Mouse (Mus musculus) lung, postnatal 36 days (tissue): ENCODE measurements around the gene Nanp.

Source experiments
- DNase-seq: peaks from one replicate; pipeline ENCODE4 v3.0.0; 2022; ENCODE audit warnings: mixed read lengths

Nanp gene

DNA sequence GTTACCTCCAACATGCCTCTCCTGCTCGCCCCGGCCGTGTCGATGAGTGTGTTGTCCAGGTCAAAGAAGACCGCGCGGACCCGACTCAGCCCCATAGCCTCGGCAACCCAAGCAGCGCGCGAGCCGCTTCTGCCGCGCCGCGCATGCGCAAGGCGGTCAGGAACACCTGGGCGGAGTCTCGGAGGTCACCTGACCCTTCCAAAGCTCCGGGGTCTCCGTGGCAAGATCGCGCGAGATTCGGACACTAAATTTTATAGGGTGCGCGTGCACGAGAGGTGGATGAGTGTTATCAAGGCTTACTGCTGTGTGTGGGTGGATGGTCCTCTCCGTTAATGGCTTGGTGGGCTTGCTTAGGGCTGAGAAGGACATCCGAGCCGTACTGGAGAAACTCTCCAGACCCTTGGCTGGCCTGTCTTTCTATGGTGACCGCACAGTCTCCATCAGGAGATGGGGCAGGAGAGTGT is at the start of gene Nanp, which contains the start of gene Ninl:
TSS of gene Nanp (minus strand) at position 167 of the 464 bp plus-strand sequence.
TSS of gene Ninl (minus strand) at position 151 of the 464 bp plus-strand sequence.
- DNase-seq = peak; percentile 96

DNA sequence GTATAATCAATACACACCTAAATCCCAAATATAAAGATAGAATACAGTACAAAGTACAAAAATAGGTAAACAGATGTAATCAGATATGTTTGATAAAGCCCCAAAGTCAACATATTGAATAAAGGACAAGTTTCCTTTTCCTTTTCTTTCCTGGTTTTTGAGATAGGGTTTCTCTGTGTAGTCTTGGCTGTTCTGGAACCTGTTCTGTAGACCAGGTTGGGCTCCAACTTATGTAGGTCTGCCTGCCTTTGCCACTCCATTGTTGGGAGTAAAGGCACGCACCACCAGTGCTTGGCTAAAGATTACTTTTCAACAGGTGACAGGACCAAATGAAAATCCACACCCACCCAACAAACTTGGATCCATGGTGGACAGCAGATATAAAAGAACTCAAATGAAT is 17.4 kb upstream of the Nanp start:
- no peak for DNase-seq

- no peak for DNase-seq
Measured at GRCm38 (mm10) chr2:151040411-151040810, 1.2 kb upstream of the Nanp start.

GRCm38 (mm10) chr2:151039726-151040125 is 528 bp upstream of the Nanp start:
- DNase-seq = peak; percentile 5

DNA sequence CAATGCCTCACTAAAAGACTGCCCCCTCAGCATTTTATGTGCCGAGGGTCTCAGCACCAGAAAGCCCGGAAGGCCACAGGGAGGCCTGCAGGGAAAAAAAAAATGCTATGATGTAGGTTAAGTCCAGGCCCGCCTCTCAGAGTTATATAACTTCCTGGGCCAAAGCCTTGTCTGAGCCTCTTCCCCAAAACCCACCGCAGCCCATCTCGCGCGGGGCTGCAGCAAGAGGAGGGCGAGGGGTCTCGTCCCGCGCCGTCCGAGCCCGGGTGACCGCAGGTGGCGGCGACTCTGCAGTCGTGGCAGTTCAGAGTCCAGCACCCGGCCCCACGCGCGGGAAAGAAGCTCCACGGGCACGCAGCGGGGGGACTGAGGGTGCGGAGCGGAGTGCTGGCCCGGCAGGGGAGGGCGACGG is 381 bp downstream of the Nanp start:
- DNase-seq = peak; percentile 44

DNA sequence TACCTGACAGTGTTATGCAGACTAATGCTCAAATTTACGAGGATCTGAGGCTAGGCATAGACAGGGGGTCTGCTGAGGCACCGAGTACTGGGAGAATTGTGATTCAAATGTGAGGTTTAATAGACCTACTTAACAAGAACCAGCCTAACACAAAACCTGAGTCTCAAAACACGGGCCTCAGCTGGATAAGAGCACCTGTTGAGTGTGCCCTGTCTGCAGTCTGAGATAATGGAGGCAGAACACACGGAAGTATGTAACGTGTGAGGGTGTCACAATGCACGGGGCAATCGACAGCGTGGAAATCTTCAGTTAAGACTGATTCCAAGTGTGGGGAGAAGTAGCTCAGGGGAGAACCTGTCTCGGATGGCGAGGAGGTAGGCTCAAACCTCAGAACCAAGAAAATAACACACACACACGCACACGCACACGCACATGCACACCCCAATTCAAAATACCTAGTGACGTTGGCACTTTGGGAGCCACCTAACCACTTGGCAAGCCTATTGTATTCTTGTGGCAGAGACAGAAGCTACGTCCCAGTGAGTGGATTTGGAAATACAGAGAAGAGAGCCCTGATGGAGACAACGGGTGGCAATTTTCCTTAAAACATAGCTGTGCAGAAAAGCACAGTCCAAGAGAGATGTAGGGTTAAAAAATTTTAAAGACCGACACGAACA is 1.2 kb downstream of the Nanp start:
- peak; percentile 11 for DNase-seq

DNA sequence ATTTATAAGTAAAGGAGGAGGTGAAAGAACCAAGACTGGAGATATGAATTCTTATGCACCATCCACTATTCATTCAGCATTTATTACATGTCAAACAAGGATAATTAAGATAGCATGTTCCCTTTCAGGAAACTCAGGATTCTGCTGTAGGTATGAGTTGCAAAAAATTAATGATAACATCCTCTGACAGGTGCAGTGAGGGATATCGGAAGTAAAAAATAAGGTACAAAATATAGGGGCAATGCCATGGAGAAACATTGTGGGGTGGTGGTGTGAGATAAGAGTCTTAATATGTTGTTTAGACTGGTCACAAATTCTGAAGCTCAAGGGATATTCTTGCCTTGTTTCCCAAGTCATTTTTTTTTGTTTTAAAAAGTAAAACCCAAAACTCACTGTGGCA is 1.9 kb downstream of the Nanp start:
- DNase-seq = no peak

GRCm38 (mm10) chr2:151036721-151037120 is 2.5 kb downstream of the Nanp start:
- no peak for DNase-seq

DNA sequence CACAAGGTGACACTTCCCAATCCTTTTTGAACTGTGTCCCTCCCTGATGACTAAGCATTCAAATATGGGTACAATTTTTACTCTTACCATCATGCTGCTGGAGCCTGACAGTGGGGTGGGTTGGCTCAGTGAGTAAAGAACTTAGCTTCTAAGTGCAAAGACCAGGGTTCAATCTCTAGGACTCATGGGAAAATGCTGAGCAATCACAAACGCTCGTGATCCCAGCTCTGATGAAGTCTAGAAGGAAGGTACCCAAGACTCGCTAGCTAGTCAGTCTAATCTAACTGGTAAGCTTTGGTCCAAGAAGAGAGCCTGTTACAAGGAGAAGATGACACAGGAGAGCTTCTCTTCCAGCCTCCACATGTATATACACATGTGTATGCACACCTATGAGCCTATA is 4.8 kb downstream of the Nanp start:
- no peak for DNase-seq

- DNase-seq = no peak
Measured at GRCm38 (mm10) chr2:151021158-151021557, 18.0 kb downstream of the Nanp start.

- no peak for DNase-seq
Measured at GRCm38 (mm10) chr2:151015316-151015715, 23.9 kb downstream of the Nanp start.

DNA sequence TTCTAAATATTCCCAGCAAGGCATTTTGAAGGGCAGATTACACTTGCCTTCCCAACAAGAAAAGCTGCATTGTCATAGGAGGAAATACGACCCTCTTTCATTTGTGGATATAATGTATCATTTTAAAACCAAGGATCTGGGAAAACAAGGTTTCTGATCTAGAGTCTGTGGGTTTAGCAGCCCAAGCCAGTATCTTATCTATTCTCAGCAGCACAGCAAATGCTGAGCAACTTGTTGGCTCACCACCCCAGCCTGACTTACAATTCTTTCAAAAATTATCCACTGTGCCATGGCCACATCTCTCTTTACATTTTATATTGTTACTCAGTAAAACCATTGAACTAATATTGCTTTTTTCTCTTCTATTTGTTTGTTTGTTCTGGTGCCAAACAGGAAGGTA is 27.9 kb downstream of the Nanp start:
- no peak for DNase-seq

GRCm38 (mm10) chr2:151009515-151010085 is 29.6 kb downstream of the Nanp start:
- DNase-seq = no peak

DNA sequence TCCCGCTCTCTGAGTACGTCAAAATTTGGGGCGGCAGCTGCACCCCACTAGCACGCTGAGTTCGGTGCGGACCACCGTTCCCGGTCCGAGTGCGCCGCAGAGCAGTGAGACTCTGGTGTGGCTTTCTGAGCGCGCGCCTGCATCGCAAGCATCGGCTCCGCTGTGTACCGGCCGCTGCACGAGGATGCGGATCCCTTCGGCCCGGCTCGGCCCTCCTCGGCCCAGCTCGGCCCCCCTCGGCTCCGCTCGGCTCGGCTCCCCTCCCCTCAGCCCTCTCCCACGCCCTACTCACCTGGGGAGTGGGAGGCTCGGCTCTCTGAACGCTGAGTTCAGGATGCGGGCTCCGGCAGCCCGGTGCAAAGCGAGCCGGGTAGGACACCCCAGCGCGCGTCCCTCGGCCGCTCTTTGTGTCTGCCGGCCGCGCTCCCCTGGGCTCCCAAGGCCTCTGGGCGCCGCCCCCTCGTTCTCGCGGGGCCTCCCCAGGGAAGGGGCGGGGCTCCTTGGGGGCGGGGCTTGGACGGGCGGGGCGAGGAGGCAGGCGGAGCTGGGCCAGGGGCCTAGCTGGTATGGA is 30.2 kb downstream of the Nanp start:
- DNase-seq = peak; percentile 46

GRCm38 (mm10) chr2:151008517-151008932 is 30.7 kb downstream of the Nanp start:
- DNase-seq = no peak

DNA sequence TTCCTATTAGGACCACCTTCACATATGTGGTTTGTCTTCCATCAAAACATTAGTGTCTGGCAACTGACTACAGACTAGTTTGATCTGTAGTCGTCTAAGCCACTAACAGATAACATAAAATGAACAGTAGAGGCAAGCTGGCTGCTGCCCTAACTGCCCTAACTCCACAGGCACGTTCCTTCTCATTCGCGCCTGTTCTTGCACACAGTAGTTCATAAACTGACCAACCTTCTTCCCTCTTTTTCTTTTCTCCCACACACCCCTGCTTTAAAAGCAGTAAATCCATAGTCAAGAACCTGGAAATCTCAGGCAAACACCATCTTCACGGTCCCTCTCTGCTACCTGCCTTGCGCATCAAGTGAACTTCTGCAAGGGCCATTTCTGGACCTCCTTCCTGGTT is 31.2 kb downstream of the Nanp start:
- no peak for DNase-seq

- peak; percentile 10 for DNase-seq
Measured at GRCm38 (mm10) chr2:151006281-151006945, 32.8 kb downstream of the Nanp start.

- no peak for DNase-seq
Measured at GRCm38 (mm10) chr2:151004390-151004789, 34.8 kb downstream of the Nanp start.

DNA sequence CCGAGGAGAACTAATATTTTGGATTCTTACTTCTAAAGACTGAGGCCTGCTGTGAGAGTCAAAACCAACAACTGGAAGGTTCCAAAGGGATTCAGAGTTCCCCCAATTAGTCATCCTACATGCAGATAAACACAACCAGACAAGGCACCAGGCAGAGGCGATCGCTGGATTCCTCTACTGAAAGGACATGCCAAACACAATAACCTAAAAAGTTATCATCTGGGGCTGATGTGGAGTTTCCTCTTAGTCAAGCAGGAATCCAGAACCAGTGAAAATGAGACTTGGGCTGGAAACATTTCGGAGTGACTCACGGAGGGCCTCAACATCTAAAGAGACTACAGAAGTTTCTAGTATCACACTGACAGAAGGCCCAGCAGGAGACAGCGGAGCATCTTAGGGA is 35.4 kb downstream of the Nanp start:
- DNase-seq = no peak

- DNase-seq = no peak
Measured at GRCm38 (mm10) chr2:151001619-151002175, 37.5 kb downstream of the Nanp start.

DNA sequence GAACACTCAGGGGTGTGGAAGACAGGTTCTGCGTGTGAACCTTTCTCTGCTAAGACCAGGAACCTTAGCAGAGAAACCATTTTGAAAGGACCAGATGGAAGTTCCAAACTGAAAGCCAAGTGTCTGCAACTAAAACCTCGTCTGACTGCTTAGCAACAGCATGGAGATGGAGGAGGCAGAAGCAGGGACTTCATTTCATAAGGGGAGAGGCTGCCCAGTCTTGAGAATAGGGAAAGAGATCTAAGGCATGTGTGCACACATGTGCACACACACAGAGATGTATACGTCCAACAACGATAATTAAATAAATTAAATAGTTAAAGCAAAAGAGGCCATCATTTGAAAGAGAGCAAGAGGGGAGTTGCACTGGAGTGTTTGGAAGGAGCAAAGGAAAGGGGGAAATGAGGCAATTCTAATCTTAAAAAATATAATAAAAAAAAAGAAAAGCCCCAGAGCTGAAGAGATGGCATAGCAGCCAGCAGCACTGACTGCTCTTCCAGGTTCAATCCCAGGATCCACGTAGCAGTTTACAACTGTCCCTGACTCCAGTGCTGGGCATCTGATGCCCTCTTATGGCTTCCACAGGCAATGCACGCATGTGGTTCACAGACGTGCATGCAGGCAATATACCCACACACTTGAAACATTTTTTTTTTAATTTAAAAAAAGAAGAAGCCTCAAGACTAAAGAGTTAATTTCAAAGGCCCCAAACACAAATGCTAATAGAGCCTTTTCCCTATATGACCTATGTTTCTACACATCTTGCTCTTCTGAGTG is 38.6 kb downstream of the Nanp start:
- peak; percentile 71 for DNase-seq

- DNase-seq = no peak
Measured at GRCm38 (mm10) chr2:150999021-150999420, 40.2 kb downstream of the Nanp start.

DNA sequence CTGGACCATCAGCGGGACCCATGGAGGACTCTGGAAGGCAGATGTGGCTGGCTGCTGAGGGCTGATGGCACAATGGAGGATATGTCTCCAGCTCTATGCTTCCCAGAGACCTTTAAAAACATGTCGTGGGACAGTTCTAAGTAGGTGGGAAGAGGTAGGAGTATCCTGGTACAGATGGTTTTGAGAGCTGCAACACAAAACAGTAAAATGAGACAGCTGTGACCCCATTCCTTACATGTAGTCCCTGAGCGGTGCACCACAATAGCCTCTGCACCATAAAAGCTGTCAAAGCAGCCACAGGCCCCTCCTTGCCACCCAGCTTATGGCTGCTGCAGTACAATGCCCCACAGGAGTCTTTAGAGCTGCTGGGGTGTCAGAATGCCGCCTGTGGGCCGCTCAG is 41.6 kb downstream of the Nanp start:
- no peak for DNase-seq
